Mouse (Mus musculus) embryonic fibroblast, embryonic 13.5 days (primary cell): ENCODE measurements around the gene BC051019.

Experiments
- CTCF ChIP-seq: IDR thresholded peaks from 2 replicates; pipeline ENCODE4 v1.5.1; 2011; ENCODE audit warnings: mild to moderate bottlenecking, control low read depth, low read length, moderate library complexity, borderline replicate concordance; ENCODE audit not compliant: insufficient read depth
- POLR2A ChIP-seq: IDR thresholded peaks from 2 replicates; pipeline ENCODE4 v1.6.1; 2011; ENCODE audit warnings: low read depth, mild to moderate bottlenecking, control low read depth, low read length, moderate library complexity

GRCm38 (mm10) chr7:109703190-109704015 lies 20.2 kb downstream of the BC051019 start, which contains the start of the genes St5 and Akip1:
- TF ChIP-seq CTCF (no peak), POLR2A (peak; percentile 83)
